Mouse (Mus musculus): ENCODE measurements at regions not wholly inside any gene's neighbourhood (a gene's known extent, or its start where the extent isn't known, plus 50 kb on each side); places are given as distances from the start of the nearest gene placed in this dataset.
A peak's percentile ranks its signal among the peaks of the same experiment; 100 is the strongest.

DNA sequence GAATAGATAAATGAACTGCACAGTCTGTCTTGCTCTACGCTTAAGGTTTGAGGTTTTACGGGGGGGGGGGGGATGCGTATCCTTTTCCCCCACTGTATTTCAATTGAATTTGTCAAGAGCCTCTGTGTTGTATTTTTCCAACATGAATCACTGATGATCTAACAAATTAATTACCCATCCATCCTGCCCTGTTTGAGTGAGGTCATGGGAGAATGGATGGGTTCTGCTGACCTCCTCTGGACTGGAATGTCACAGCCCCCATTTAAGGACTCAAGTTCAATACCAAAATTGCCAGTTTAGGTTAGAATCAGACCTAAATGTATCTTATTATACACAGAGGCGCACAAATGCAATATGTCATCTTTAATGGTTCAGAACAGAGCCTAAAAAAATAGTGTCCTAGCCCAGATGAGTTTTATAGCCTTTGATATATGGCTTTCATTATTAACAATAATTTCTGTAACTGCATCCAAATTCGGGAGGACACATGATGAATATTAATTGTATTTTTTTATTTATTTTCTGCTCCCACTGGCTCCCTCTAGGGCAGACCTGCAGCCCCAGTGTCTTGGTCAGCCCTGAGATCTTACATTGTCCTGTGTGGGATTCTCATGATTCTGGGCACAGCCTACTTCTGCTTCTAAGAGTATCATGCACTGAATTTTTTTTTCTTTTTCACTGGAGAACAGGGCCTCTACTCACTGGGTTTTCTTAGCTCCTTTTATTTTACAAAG is 288.2 kb upstream of the Zfp703 start:
- no peak for DNase-seq (ENCODE audit: low read depth, low spot score)

DNA sequence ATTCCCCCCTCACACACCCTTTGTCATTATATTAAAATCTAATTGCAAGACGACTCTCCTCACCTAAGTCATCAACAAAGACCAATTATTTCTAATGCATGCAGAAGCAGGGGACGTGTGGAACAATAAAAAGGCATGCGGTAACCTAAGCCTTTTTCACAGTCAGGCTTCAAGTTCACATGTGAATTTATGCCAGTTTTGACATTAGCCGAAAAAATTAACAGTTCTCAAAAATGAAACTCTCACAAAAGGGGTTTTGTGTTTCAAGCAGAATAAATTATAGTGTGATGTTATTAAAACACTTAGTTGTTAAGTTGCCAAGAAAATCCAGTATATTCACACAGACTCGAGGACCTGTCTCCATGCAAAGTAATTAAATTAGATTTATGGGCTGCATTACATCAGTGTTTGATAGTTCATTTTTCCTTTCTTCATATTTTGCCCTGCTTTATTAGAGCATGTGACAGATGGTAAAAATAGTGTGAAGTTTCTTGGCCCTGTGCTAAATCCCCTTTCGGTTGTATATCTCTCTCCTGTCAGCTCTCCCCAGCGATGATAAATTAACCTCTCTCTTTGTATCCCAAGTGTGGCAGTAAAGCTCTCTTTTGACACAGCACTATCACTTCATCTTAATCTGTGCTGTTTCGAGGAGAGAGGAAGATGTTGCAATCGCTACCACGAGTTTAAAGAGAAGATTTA is 287.5 kb upstream of the Zfp703 start:
- DNase-seq (ENCODE audit: low read depth, low spot score): peak; percentile 7

DNA sequence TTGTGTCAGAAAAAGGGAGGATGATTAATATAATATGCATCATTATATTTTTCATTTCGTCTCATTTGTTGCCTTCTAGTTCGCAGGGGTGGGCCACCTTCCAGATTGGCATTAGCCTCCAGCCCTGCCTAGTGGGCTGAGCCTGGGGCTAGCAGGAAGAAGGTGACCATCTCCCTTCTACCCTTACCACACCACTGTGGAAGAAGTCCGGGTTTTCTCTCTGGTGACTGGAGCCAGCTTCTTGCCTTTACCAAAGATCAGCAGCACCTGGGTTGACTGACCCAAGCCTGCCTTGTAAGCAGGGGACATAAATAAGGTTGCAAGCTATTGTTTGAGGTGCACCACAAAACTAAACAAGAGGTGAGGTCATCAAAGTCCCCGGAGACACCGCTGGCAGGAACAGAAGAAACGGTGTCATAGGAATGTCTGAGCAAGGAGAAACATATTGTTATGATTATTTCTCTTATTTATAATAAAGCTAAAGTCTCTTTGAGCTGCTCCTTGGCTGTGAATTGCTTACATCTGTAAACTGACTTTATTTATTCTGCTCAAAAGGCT is 286.9 kb upstream of the Zfp703 start:
- no peak for DNase-seq (ENCODE audit: low read depth, low spot score)

DNA sequence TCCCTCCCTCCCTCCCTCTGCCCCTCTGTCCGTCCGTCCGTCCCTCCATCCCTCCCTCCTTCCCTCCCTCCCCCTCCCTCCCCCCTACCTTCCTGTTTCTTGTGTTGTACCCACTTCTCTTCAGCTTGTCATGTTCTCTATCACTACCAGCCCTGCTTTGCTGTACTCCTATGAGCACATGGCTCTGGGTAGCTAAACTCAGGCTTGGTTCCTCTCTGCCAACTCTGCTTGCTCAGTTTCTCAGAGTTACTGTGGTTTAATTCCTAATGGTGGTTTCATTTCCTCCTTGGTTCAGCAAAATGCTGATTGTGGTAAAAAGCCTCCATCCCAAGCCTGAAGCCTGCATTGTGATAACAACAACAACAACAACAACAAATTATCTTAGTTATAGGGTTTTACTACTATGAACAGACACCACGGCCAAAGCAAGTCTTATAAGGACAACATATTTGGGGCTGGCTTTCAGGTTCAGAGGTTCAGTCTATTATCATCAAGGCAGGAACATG is 279.5 kb upstream of the Zfp703 start:
- peak; percentile 39 for DNase-seq (ENCODE audit: low read depth, low spot score)

DNA sequence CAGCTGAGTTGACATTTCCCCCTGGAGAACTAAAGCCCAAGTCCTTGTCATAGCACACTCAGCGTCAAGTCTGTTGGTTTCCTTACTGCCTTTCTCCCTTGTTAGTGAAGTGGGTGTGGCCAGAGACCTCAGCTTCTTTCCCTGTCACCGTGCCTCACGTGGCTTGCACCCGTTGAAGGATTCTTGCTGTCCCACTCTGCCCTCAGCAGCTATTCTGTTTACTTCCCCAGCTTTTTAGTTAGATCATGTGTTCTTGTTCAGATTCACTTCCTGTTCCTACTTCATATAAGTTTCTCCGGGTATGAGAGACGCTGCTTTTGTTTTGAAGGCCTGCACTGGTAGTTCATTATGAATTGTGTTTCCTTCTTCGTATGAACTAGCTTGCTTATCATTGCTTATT is 278.5 kb upstream of the Zfp703 start:
- peak; percentile 50 for DNase-seq (ENCODE audit: low read depth, low spot score)

DNA sequence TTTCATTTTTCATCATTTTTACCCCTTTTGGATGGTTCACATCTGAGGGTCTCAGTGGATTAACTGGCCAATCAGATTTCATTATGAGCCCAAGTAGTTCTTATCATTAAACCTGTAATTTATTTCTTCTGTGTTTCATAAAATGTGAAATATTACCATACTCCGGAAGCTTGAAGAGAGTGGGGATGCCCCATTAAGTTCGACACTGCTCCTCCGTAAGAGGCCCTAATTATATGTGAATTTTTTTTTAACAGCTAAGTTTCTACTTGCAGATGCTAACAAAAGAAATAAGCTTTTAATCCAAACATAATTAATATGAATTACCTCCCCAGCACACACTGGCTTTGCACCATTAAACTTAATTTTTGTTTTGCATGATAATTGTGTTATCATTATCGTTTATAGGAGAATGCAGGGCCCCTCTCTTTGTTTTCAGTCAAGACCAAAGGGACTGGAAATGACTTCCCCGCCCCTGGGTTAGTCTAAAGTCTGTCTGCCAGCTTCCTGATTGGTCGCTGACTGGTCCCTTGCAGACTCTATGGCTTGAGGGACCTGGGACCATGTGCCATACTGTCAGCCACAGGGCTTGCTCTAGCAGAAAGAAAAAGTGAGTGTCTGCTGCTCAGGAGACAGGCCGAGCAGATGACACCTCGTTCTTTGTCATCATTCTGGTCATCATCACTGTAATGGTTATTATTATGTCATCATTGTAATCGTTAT is 270.9 kb upstream of the Zfp703 start:
- DNase-seq (ENCODE audit: low read depth, low spot score): no peak

DNA sequence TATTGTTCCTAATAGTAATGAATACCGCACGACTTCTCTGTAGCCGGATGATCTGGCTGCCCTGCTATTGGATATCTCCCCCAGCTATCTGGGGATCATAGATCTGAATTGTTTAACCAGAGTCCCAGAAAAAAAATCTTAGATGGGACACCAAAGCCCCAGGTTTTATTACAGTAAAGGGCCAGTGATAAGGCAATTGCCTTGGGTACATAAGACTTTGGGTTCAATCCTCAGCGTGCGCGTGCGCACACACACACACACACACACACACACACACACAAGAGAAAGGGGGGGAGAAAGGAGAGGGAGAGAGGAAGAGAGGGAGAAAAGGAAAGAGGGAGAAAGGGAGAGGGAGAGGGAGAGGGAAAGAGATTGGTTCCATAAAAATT is 270.4 kb upstream of the Zfp703 start:
- no peak for DNase-seq (ENCODE audit: low read depth, low spot score)

DNA sequence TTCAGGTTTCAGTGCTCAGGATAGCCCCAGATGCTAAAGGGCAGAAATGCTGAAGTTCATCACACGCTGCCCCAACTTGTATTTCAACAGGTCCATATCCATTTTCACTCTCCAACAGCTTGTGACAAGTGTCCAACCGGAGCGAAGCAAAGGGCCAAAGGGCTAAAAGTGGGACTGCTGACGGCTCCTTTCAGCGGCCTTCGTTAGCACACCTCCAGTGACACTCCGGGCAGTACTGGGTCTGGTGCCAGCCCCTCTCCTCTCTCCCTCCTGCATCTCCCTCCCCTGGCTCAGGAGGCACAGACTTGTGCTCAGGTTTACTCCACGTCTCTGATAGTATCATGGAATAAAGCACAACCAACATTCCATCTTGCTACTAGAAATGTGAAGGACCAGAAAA is 263.3 kb upstream of the Zfp703 start:
- DNase-seq (ENCODE audit: low read depth, low spot score): no peak

DNA sequence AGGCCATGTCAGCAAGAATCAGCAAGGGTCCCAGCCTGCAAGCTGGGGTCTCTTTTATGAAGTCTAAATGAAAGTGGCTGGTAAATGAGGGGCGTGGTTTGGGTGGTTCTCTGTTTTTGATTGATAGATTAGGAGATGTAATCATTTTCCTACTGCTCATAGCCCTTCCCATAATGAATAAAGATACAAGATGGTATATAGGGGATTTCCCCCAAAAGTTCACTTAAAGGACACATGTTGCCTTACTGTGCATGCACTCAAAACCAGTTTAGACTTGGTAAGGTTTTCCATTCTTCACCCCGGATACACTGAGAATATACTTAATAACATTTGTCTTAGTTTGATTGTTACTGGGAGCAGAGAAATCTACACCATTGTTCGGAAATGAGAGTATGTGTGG is 262.4 kb upstream of the Zfp703 start:
- DNase-seq (ENCODE audit: low read depth, low spot score): no peak

DNA sequence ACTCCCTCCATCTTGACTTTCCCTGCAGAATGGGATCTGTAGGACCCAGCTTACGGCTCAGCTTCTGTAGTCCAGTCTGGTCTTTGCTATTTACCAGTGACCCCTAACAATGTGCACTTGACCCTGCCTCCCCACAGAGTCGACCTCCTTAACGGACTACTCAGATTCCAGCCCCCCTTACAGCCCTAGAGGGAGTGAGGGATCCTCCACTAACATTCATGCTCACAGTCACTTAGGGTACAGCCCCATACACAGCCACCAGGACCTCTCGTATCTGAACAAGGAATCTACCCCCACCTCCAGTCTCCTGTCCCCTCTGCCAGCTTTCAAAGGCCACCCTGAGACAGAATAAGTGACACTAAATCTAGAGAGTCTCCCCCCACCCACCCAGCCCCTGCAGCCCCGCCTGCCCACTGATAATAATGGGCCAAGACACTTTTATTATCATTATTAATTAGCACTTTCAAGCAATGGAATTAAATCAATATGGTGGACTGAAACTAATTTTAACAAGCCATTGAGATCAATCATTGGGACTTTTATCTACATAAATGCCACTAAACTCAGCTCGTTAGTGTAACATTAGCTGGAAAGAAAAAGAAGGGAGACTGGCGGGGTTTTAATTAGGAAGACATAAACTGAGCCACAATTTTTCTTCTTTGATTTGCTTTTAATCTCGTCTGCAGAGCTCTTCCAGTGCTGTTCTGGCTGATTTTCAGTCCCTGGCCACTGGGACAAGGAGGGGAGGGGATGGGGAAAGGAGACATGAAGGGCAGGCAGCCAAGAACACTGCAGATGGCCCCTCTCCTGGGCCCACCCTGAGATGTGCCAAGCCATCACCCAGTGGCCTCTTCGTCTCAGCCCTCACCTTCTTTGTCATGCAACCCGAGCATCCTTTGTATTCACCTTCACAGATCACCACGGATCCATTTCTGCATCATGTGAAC is 258.4 kb upstream of the Zfp703 start:
- DNase-seq (ENCODE audit: low read depth, low spot score): no peak

DNA sequence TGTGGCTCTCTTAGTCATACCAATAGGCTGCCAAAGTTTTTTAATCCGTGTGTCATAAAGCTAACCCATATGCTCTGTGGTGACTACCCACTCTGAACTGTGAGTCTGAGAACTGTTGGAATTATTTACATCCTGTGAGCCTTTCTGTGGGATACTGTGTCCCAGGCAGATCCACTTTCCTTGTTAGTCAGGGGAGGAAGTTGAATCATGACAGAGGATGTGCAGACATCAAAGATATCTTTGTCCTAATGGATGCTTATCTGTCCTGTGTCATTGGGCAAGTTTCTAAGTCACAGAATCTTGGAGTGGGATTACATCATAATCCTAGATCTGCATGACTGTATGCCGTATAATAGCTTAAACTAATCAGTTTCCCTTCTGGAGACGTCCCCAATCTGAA is 254.4 kb upstream of the Zfp703 start:
- DNase-seq (ENCODE audit: low read depth, low spot score): peak; percentile 91

DNA sequence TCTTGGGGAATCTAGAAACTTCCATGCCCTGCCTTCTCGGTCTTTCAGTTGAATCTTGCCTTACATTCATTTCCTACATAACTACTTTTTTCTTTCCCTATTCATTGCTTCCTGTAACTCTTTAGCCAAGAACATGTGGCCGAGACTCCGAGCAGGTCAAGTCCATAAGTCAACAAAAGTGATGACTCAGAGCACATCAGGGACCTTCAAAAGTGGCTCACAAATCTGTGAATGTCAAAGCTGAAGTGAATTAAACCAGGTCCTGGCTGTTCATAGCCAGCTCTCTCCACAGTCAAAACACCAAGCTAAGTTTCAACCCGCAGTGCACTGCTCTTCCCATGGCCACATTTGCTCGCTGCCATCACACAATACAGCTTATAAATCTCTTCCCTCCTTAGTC is 252.5 kb upstream of the Zfp703 start:
- DNase-seq (ENCODE audit: low read depth, low spot score): no peak

DNA sequence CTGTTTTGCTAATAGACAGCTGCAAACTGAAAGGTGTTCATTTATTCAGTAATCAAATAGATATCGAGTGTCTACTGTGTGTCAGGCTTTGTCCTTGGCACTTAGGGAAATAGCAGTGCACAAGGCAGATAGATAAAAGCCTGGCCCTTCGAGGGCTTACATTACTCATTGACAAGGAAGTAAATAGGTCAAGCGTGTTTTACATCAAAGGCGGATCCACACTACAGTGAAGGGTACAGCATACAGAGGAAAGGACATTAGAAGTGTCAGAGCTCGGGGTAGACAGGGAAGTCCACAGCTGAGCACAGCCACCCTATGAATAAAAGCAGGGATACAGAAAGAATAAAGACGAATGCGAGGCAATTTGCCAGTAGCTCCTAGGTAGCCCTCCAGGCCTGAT is 251.6 kb upstream of the Zfp703 start:
- peak; percentile 13 for DNase-seq (ENCODE audit: low read depth, low spot score)

DNA sequence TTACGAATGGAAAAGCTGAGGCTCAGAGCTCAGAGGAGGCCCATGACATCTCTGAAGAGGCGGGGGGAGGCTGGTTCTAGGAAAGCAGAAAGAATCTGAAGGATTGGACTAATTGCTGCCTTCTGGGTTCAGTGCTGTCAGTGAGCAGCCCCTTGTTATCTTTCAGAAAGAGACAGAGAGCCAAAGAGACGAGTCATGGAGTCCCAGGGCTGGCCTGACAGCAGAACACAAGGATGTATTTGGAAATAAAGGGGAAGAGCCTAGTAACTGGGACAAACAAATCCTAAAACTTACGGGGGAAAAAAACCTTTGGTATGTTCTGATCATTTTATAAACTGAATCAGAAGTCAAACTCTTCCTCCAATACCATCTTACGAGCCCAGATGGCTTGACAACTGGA is 247.8 kb upstream of the Zfp703 start:
- DNase-seq (ENCODE audit: low read depth, low spot score): no peak

DNA sequence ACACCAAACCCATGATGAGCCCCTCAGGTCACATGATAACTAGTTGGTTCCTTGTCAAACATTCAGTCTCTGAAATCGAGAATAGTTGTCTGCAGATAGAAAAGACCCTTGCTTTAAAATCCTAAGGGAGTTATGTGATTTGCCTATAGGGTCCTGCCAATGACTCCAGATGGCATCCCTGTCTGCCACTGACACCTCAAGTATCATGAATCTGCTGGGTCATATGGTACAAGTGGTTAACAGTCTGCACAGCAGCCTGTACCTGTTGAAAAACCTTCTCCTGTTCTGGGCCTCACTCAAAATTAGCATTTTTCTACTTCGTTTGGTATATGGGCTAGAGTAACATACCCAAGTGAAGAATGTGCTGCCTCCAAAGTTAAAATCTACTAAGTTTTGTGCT is 246.0 kb upstream of the Zfp703 start:
- no peak for DNase-seq (ENCODE audit: low read depth, low spot score)

DNA sequence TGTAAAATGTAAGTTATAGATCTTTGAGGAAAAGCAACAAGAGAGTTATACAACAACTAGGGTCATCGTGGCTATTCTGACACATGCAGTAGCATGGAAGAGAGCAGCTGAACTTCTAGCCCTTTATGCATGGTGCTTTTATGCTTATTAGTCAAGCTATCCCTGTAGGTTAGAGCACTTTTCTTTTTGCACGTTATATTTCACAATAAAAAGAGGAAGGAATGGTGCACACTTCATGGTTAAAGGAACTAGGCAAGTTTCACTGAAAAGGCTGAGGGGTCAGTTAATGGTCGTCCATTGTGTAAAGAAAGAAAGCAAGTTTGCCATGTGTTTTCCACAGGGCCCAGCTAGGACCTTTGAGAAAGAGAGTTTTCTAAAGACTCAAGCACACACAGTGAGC is 232.7 kb upstream of the Zfp703 start:
- DNase-seq (ENCODE audit: low read depth, low spot score): no peak

DNA sequence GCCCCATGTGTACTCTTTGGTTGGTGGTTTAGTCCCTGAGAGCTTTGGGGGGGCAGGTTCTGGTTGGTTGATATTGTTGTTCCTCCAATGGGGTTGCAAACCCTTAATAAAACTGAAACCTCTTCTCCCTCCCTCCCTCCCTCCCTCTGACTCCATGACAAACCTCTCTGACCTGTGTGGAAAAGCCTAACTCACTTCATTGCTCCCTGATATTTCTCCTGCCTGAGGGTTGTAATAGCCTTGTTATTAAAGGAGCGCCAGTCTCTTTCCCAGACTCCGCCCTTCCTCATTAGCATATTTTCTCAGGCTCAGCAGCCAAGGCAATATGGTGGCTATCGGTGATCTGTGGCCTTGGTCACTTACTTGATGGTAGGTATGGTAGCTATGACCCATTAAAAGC is 230.3 kb upstream of the Zfp703 start:
- no peak for DNase-seq (ENCODE audit: low read depth, low spot score)

DNA sequence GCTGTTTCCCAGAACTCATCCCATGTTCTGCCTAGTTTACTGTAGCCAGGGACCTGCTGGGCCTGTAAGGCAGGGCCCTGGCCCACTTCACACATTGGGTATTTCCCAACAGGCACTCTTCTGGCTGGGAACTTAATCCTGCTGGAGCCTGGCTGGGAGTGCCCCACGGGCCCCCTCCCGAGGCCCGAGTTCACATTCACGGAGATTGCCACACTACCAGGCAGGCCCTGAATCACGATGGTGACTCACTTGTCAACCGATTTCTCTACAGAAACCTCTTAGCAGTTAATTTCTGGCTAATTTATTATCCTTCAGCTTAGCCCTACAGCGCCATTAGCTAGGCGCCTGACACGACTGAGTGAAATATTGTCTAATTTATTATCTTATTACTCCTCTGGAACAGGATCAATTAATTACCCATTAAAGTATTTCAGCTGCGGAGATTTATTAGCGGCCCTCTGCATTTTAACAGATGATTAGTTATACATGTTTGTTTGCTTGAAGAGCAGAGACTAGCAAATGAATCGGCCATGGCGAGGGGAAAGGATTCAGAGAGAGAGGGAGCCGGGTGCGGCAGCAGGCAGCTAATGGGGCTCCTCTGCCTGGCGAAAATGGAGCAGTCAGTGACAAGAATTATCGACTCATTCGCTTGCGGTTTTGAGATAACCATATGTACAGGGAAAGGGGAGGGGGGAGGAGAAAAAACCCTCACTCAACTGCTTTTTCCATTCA is 229.7 kb upstream of the Zfp703 start:
- peak; percentile 49 for DNase-seq (ENCODE audit: low read depth, low spot score)

DNA sequence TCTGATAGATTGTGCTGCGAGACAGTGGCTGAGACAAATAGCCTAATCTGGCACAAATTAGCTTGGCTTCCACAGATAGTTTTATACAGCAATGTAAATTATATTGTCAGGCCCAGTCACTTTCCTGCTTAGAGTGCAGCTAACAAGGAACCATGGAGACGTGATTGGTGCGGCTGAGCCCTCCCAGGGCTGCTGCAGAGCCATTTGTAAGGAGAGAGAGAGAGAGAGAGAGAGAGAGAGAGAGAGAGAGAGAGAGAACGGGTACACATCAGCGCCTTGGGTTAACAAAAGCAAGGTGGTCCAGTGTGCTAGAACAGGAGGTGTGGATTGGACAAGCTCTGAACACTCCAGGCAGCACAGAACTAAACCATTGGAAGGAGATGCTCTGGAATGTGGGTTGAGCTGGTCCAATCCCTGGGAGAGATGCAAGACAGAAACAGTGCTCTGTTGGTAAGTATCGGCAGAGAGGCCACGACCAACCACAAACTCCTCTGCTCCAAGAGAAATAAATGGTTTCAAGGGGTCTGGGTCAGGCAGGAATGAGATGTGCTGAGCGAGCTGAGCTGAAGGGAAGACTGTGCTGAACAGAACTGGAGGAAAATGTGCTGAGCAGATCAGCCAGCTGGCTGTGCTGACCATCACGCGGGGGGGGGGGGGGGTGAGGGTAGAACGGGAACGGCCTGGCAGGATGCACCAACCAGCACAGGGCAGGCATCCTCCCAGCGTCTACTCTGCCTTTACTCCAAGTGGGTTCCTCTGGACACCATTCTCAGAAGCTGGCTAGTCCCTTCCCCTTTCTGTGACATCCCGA is 228.8 kb upstream of the Zfp703 start:
- peak; percentile 75 for DNase-seq (ENCODE audit: low read depth, low spot score)

DNA sequence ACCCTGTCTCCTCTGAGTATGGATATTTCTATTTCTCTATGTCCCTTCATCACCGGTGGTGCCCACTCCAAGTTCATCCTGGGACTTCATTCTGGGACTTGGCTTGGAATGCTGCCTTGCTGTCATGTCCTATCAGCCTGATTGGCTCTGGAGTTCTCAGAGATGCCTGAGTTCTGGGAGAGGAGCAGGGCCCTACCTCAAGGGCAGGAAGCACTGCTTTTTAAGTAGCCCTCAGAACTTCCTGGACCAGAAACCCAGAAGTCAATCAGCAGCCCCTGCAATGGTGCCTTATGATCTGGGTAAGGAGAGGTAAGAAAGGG is 228.2 kb upstream of the Zfp703 start:
- peak; percentile 74 for DNase-seq (ENCODE audit: low read depth, low spot score)

Measured in brain, adult 2 months (tissue).